Mouse (Mus musculus) megakaryocyte, embryonic 14.5 days (primary cell): ENCODE measurements around the gene Fam189a1.

ENCODE experiments used
- FLI1 ChIP-seq: IDR thresholded peaks from 2 replicates; pipeline ENCODE4 v1.6.1; 2012; ENCODE audit warnings: low read length, inconsistent platforms, mixed read lengths
- GATA1 ChIP-seq: IDR thresholded peaks from 3 replicates; pipeline ENCODE4 v1.6.1; 2012; ENCODE audit warnings: mixed read lengths, low read length, inconsistent platforms, borderline replicate concordance

GRCm38 (mm10) chr7:64891139-64891538 is 265.2 kb downstream of the Fam189a1 start:
- no peak for TF ChIP-seq GATA1
- no peak for TF ChIP-seq FLI1
